Comparison of ENCODE assay signal across 8 mouse cellular contexts in the genomic region with DNA sequence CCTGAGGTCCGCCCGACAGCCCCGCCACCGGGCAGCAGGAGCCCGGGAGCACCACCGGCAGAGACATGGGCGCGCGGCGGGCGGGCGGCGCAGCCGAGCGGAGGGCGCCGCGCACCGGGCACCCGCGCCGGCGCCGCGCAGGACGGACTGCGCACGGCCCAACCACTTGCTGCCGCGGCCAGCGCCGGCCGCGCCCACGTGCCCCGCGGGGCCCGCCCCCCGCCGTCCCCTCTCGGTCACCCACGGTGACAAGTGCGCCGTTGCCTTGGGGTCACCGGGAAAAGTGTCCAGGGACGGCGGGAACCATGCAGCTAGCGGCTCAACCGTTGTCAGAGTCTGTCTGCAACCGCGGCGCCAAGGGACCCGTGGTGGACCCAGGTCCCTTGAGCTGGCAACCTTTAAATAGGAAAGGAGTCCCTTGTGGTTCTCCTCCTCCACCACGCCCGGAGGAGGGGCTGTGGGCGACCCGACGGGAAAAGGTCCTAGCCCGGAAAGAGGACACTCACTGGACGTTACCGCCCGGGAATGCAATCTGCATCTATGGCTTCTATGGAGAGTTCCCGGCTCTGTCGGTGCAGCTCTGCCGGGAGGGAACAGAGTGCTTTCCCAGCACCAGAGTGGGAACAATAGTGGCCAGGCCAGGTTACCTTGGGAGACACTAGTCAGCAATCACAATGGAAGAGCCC. TPM values are rescaled to one million over a fixed set of nuclear protein-coding genes. Genes with fewer than 3 reads are reported as not detected.
DNase-seq lines count a peak whose midpoint lies in the region; ATAC-seq and TF ChIP-seq lines count a peak whose summit lies in the region.

Fam189a2 (minus strand) TSS at position 149 of the 686 bp plus-strand sequence.

- no peaks in the 10 kb centered on the region for H3K4me1 ChIP-seq in liver, adult 2 months (ENCODE audit: control insufficient read depth, insufficient read depth, low read length)
- H3K4me1 ChIP-seq in intestine, embryonic 15.5 days (replicated peaks): peaks cover 6% of the 10 kb centered on the region; the same call in 1 of the 2 replicates
- H3K4me1 ChIP-seq in limb, embryonic 15.5 days: peaks cover 16% of the 10 kb centered on the region
- peaks cover 19% of the 10 kb centered on the region for H3K4me1 ChIP-seq in neural tube, embryonic 13.5 days (replicated peaks)

- ATAC-seq in intestine, embryonic 15.5 days: peak; percentile 93
- ATAC-seq in limb, embryonic 15.5 days (ENCODE audit: insufficient number of reproducible peaks, low FRiP score, low TSS enrichment, low read depth): 0 out of 2 replicates have a peak, but pooled peaks have one; percentile 66
- ATAC-seq in neural tube, embryonic 13.5 days (ENCODE audit: low read depth): peak; percentile 88
- ATAC-seq in megakaryocyte progenitor cell, adult 5-6 weeks (replicated peaks; ENCODE audit: poor library complexity): no peak

- H3K27me3 ChIP-seq in liver, adult 2 months (ENCODE audit: control insufficient read depth, insufficient read depth, low read length): peaks cover 12% of the 10 kb centered on the region; the same call in 1 of the 2 replicates
- peaks cover 18% of the 10 kb centered on the region for H3K27me3 ChIP-seq in intestine, embryonic 15.5 days (replicated peaks)
- H3K27me3 ChIP-seq in limb, embryonic 15.5 days: peaks cover 48% of the 10 kb centered on the region
- peaks cover 45% of the 10 kb centered on the region for H3K27me3 ChIP-seq in neural tube, embryonic 13.5 days

- DNase-seq in liver, adult 2 months (ENCODE audit: extremely low read depth, low read depth, low spot score): no peak
- DNase-seq in liver: no peak
- DNase-seq in cerebellum, postnatal 25 days: peak; percentile 60 to 67
- peak; percentile 24 to 39 for DNase-seq in gastrocnemius, postnatal 4 days (ENCODE audit: low spot score in 2 of 2)

- TF ChIP-seq POLR2A in liver, adult 2 months (IDR thresholded peaks at IDR 0.05; ENCODE audit: extremely low read depth, insufficient read depth, low read length): no peak

- no peaks in the 10 kb centered on the region for H3K9me3 ChIP-seq in intestine, embryonic 15.5 days
- H3K9me3 ChIP-seq in limb, embryonic 15.5 days: no peaks in the 10 kb centered on the region
- no peaks in the 10 kb centered on the region for H3K9me3 ChIP-seq in neural tube, embryonic 13.5 days

- 4% methylated on average over 65 of the region's 65 CpGs for whole genome bisulfite sequencing in liver, adult 2 months
- under 1% methylated on average over 58 of the region's 65 CpGs for WGBS in intestine, embryonic 15.5 days
- whole genome bisulfite sequencing in limb, embryonic 15.5 days: under 1% methylated on average over 64 of the region's 65 CpGs
- under 1% methylated on average over 33 of the region's 65 CpGs for WGBS in neural tube, embryonic 13.5 days

- peak within 1 kb of the TSS; percentile 44 for H3K9ac ChIP-seq in liver, adult 2 months (ENCODE audit: low read depth, low read length)
- peak within 1 kb of the TSS; percentile 55 for H3K9ac ChIP-seq in intestine, embryonic 15.5 days
- peak within 1 kb of the TSS; percentile 61 for H3K9ac ChIP-seq in limb, embryonic 15.5 days
- H3K9ac ChIP-seq in neural tube, embryonic 13.5 days: peak within 1 kb of the TSS; percentile 81

- no peak for TF ChIP-seq CTCF in liver, adult 2 months (IDR thresholded peaks at IDR 0.05; ENCODE audit: low read depth, low read length)

- no peaks in the 10 kb centered on the region for H3K36me3 ChIP-seq in liver, adult 2 months (ENCODE audit: control insufficient read depth, insufficient read depth, low read length)
- no peaks in the 10 kb centered on the region for H3K36me3 ChIP-seq in intestine, embryonic 15.5 days
- no peaks in the 10 kb centered on the region for H3K36me3 ChIP-seq in limb, embryonic 15.5 days
- H3K36me3 ChIP-seq in neural tube, embryonic 13.5 days: no peaks in the 10 kb centered on the region

- no peak within 1 kb of the TSS for H3K27ac ChIP-seq in liver, adult 2 months (replicated peaks; ENCODE audit: insufficient read depth, low read depth, low read length)
- no peak within 1 kb of the TSS for H3K27ac ChIP-seq in intestine, embryonic 15.5 days
- H3K27ac ChIP-seq in limb, embryonic 15.5 days: no peak within 1 kb of the TSS
- H3K27ac ChIP-seq in neural tube, embryonic 13.5 days (replicated peaks): peak within 1 kb of the TSS; percentile 75

- no peaks in the 10 kb centered on the region for H3K79me2 ChIP-seq in liver, adult 2 months (ENCODE audit: control insufficient read depth, insufficient read depth, low read length)

- H3K4me3 ChIP-seq in liver, adult 2 months (ENCODE audit: insufficient read depth, low read depth, low read length): peak within 1 kb of the TSS; percentile 59
- peak within 1 kb of the TSS; percentile 65 for H3K4me3 ChIP-seq in intestine, embryonic 15.5 days (replicated peaks)
- peak within 1 kb of the TSS; percentile 61 for H3K4me3 ChIP-seq in limb, embryonic 15.5 days
- peak within 1 kb of the TSS; percentile 75 for H3K4me3 ChIP-seq in neural tube, embryonic 13.5 days

- H3K4me2 ChIP-seq in intestine, embryonic 15.5 days (replicated peaks): peak within 1 kb of the TSS; percentile 95
- H3K4me2 ChIP-seq in limb, embryonic 15.5 days: peak within 1 kb of the TSS; percentile 91
- peak within 1 kb of the TSS; percentile 87 for H3K4me2 ChIP-seq in neural tube, embryonic 13.5 days

RNA-seq across cellular contexts. Expression of gene Fam189a2, which starts in this region (rescaled TPM):
- 0.67 and 0.74 TPM in 2 replicates for total RNA-seq in liver, adult 2 months (2014; rRNA removed)
- polyA plus RNA-seq in liver, adult 2 months (2012; rRNA removed): 0.73 and 0.77 TPM in 2 replicates
- total RNA-seq in gastrocnemius, postnatal 4 days (2021): 10 to 100 TPM; 47.0 to 50.3 TPM
- polyA plus RNA-seq in intestine, embryonic 15.5 days (2015; fragmentation: Nextera tagmentation; extraction: Ambion mirVana): 0.80 and 1.2 TPM in 2 replicates
- 0.95 and 1.2 TPM in 2 replicates for polyA plus RNA-seq in limb, embryonic 15.5 days (2015; fragmentation: Nextera tagmentation; extraction: Ambion mirVana)
- polyA plus RNA-seq in neural tube, embryonic 13.5 days (2015; fragmentation: Nextera tagmentation; extraction: Ambion mirVana): 1.9 and 2.4 TPM in 2 replicates
- not detected in 2 replicates for total RNA-seq in megakaryocyte progenitor cell, adult 5-6 weeks (2015)
- total RNA-seq in megakaryocyte progenitor cell, adult 5-6 weeks (2017): not detected in 2 replicates

Comparison
In these comparisons a context has a peak if more than half of its experiments do, and no peak if none do; other contexts are left out.
1. RNA of gene Fam189a2 (total RNA-seq): 47.0 to 50.3 TPM in gastrocnemius, postnatal 4 days; 0.67 to 0.74 TPM in liver, adult 2 months and not detected in megakaryocyte progenitor cell, adult 5-6 weeks; every median in the first group is over 10 times any median in the second.
2. DNase-seq: peak in cerebellum, postnatal 25 days (2 of 2) and gastrocnemius, postnatal 4 days (2 of 2); none in liver, adult 2 months (single experiment) and liver (single experiment).
3. Peak in every context shown above with its lines, with median percentiles within 50 percentile points of each other: H3K4me3 ChIP-seq, H3K9ac ChIP-seq and H3K4me2 ChIP-seq.